Mouse (Mus musculus) ES-E14 (cell line): Measurements from ENCODE around the gene Fcf1.

ENCODE experiments used
- CHD2 ChIP-seq: IDR thresholded peaks from 2 replicates; pipeline ENCODE4 v1.6.1; 2014; ENCODE audit warnings: mild to moderate bottlenecking, low read depth, low read length, inconsistent platforms
- HCFC1 ChIP-seq: IDR thresholded peaks from 2 replicates; pipeline ENCODE4 v1.6.1; 2012; ENCODE audit warnings: low read length, inconsistent platforms, borderline replicate concordance; ENCODE audit not compliant: insufficient read depth
- MAFK ChIP-seq: IDR thresholded peaks from 2 replicates; pipeline ENCODE4 v1.6.1; 2014; ENCODE audit warnings: mild to moderate bottlenecking, low read depth, low read length, inconsistent platforms; ENCODE audit not compliant: insufficient read depth
- ZC3H11A ChIP-seq: IDR thresholded peaks from 2 replicates; pipeline ENCODE4 v1.6.1; 2012; ENCODE audit warnings: low read depth, mild to moderate bottlenecking, inconsistent platforms, low read length, borderline replicate concordance
- ZNF384 ChIP-seq: IDR thresholded peaks from 2 replicates; pipeline ENCODE4 v1.6.1; 2012; ENCODE audit warnings: low read depth, low read length, inconsistent platforms

GRCm38 (mm10) chr12:84995112-84995761, 24.5 kb downstream of the Fcf1 start:
- peak; percentile 58; the same call in 1 of the 2 replicates for TF ChIP-seq ZNF384
- no peak for TF ChIP-seq MAFK
- no peak for TF ChIP-seq HCFC1
- no peak for TF ChIP-seq CHD2
- no peak for TF ChIP-seq ZC3H11A
